Mouse (Mus musculus): ENCODE results near the gene Hba-x. TPM values are rescaled to one million over a fixed set of nuclear protein-coding genes. Genes with fewer than 3 reads are reported as not detected.

Hba-x gene
- polyA plus RNA-seq, 1 experiment from 2014 or later, result 2,433 TPM

- Histone ChIP-seq H3K27me3 (ENCODE audit: control insufficient read depth, insufficient read depth, low read length) (no peaks in the 10 kb centered on the region), H3K4me2 (ENCODE audit: low read depth) (no peak overlapping the region), H3K9me3 (ENCODE audit: control insufficient read depth, low read length) (no peaks in the 10 kb centered on the region), H3K27ac (ENCODE audit: low read depth, low read length) (no peak overlapping the region), H3K36me3 (ENCODE audit: control insufficient read depth, insufficient read depth, low read length) (peaks cover 2% of the 10 kb centered on the region; the same call in 1 of the 2 replicates), H3K9ac (ENCODE audit: low read length) (no peak overlapping the region), H3K4me1 (ENCODE audit: control insufficient read depth, insufficient read depth, low read length) (no peaks in the 10 kb centered on the region), H3K4me3 (ENCODE audit: low read depth, low read length) (no peak overlapping the region)
- DNase-seq (ENCODE audit: low spot score) (no peak), ATAC-seq (ENCODE audit: insufficient read depth, low FRiP score, low TSS enrichment) (no peak)
- WGBS, result 85% methylated on average over 3 of the region's 3 CpGs
Observed at GRCm38 (mm10) chr11:32244064-32244463, 32.1 kb upstream of the Hba-x start.

- Histone ChIP-seq H3K36me3 (ENCODE audit: control insufficient read depth, insufficient read depth, low read length) (peaks cover 2% of the 10 kb centered on the region; the same call in 1 of the 2 replicates), H3K27ac (ENCODE audit: low read depth, low read length) (no peak overlapping the region), H3K9me3 (ENCODE audit: control insufficient read depth, low read length) (no peaks in the 10 kb centered on the region), H3K4me1 (ENCODE audit: control insufficient read depth, insufficient read depth, low read length) (no peaks in the 10 kb centered on the region), H3K4me3 (ENCODE audit: low read depth, low read length) (no peak overlapping the region), H3K27me3 (ENCODE audit: control insufficient read depth, insufficient read depth, low read length) (no peaks in the 10 kb centered on the region), H3K4me2 (ENCODE audit: low read depth) (no peak overlapping the region), H3K9ac (ENCODE audit: low read length) (no peak overlapping the region)
- no peak for ATAC-seq (ENCODE audit: insufficient read depth, low FRiP score, low TSS enrichment)
- 87% methylated on average over 1 of the region's 1 CpGs for whole genome bisulfite sequencing
- DNase-seq (ENCODE audit: low spot score), result no peak
Observed at GRCm38 (mm10) chr11:32244617-32245016, 31.6 kb upstream of the Hba-x start.

DNA sequence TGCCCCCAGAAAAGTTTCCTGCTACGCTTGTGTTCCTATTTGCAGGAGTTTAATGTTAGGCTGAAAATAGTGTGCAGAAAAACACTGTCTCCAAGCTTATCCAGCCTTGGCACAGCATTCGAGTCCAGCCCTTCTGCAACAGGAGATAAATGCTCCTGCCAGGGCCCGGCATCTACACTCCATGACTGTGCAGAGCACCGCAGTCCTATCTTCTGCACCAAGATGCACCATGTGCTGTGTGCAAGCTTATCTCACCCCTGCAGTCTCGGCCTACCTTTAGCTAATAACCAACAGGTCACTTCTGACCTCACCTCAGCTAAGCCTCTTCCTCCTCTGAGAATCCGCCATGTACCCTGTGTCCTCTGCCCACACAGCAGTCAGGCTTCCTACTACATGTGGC lies 30.6 kb upstream of the Hba-x start:
- H3K9ac ChIP-seq (ENCODE audit: low read length), result no peak overlapping the region
- no peaks in the 10 kb centered on the region for H3K9me3 ChIP-seq (ENCODE audit: control insufficient read depth, low read length)
- DNase-seq (ENCODE audit: low spot score) (no peak), ATAC-seq (ENCODE audit: insufficient read depth, low FRiP score, low TSS enrichment) (no peak)
- no peaks in the 10 kb centered on the region for H3K27me3 ChIP-seq (ENCODE audit: control insufficient read depth, insufficient read depth, low read length)
- H3K4me3 ChIP-seq (ENCODE audit: low read depth, low read length), result no peak overlapping the region
- WGBS, result 94% methylated on average over 6 of the region's 6 CpGs
- H3K27ac ChIP-seq (ENCODE audit: low read depth, low read length), result no peak overlapping the region
- H3K4me1 ChIP-seq (ENCODE audit: control insufficient read depth, insufficient read depth, low read length), result no peaks in the 10 kb centered on the region
- H3K4me2 ChIP-seq (ENCODE audit: low read depth), result no peak overlapping the region
- H3K36me3 ChIP-seq (ENCODE audit: control insufficient read depth, insufficient read depth, low read length), result peaks cover 2% of the 10 kb centered on the region; the same call in 1 of the 2 replicates

DNA sequence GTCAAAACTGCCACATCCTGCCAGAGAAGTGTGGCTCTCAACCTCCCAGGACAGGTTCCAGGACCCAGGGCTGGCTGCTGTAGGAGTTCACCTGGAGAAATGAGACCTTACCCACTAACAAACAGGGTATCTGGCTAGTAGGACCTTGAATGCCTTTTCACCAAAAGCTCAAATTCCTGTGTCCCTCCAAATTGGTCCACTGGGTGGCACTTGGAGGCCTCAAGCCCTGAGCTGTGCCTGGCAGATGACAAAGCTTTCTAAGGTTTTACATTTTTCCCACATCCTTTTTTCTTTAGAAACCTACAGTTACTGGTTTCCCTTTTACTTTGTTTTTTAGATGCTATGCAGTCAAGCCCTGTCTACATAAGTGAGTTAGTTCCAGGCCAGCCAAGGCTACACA lies 29.1 kb upstream of the Hba-x start:
- Histone ChIP-seq H3K27ac (ENCODE audit: low read depth, low read length) (no peak overlapping the region), H3K4me3 (ENCODE audit: low read depth, low read length) (no peak overlapping the region), H3K4me1 (ENCODE audit: control insufficient read depth, insufficient read depth, low read length) (no peaks in the 10 kb centered on the region), H3K4me2 (ENCODE audit: low read depth) (no peak overlapping the region), H3K27me3 (ENCODE audit: control insufficient read depth, insufficient read depth, low read length) (no peaks in the 10 kb centered on the region), H3K9me3 (ENCODE audit: control insufficient read depth, low read length) (no peaks in the 10 kb centered on the region), H3K36me3 (ENCODE audit: control insufficient read depth, insufficient read depth, low read length) (peaks cover 2% of the 10 kb centered on the region; the same call in 1 of the 2 replicates), H3K9ac (ENCODE audit: low read length) (no peak overlapping the region)
- ATAC-seq (ENCODE audit: insufficient read depth, low FRiP score, low TSS enrichment), result no peak
- DNase-seq (ENCODE audit: low spot score), result no peak

- ATAC-seq (ENCODE audit: insufficient read depth, low FRiP score, low TSS enrichment), result no peak
- H3K36me3 ChIP-seq (ENCODE audit: control insufficient read depth, insufficient read depth, low read length), result peaks cover 2% of the 10 kb centered on the region; the same call in 1 of the 2 replicates
- 88% methylated on average over 3 of the region's 3 CpGs for WGBS
Observed at GRCm38 (mm10) chr11:32248350-32248749, 27.9 kb upstream of the Hba-x start.

DNA sequence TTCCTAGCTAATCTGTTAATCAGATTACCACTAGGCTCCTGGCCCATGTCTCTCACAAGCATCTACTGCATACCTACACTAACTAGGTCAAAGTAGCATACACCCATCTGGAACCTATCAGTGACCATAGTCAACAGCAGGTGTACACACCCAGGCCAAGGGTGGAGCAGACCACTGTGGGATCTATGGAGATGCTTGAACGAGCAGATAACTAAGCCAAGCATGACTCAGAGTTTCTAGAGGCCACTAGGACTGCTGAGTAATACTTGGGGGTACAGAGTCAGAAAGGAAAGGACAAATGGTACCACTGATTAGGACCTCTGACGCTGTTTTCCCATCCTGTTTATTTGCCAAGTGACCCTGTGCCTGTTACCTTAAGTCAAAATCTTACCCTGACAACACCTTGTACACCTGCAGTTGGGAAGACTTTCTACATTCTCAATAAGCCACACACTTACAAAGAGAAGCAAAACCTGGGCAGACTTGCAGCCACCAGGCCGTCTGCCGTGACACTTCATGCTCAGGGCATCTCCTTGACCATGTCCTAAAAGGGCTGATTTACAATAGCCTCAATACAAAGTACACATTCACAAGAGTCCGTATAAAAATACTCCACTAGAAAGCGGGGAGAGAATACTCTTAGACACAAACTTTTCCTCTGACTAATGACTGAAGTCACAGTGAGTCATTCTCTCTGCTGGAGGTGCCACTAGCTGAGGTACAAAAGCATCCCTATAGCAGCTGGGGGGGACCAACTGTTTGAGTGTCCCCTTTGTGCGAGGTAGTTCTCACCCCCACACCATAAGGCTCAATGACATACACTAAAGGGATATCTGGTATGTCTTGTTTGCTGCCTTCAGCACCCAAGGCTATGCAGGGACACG lies 25.1 kb upstream of the Hba-x start:
- ATAC-seq (ENCODE audit: insufficient read depth, low FRiP score, low TSS enrichment), result no peak
- Histone ChIP-seq H3K36me3 (ENCODE audit: control insufficient read depth, insufficient read depth, low read length) (0 out of 2 replicates have a peak, but pooled peaks cover 2% of the 10 kb centered on the region), H3K9ac (ENCODE audit: low read length) (no peak overlapping the region), H3K27me3 (ENCODE audit: control insufficient read depth, insufficient read depth, low read length) (no peaks in the 10 kb centered on the region), H3K4me2 (ENCODE audit: low read depth) (no peak overlapping the region), H3K4me3 (ENCODE audit: low read depth, low read length) (no peak overlapping the region), H3K27ac (ENCODE audit: low read depth, low read length) (no peak overlapping the region), H3K9me3 (ENCODE audit: control insufficient read depth, low read length) (no peaks in the 10 kb centered on the region), H3K4me1 (ENCODE audit: control insufficient read depth, insufficient read depth, low read length) (no peaks in the 10 kb centered on the region)
- WGBS, result 89% methylated on average over 8 of the region's 8 CpGs
- DNase-seq (ENCODE audit: low spot score), result no peak

More at GRCm38 (mm10) chr11:32248350-32248749, 27.9 kb upstream of the Hba-x start:
- H3K4me1 ChIP-seq (ENCODE audit: control insufficient read depth, insufficient read depth, low read length), result no peaks in the 10 kb centered on the region
- no peak overlapping the region for H3K4me3 ChIP-seq (ENCODE audit: low read depth, low read length)
- no peak overlapping the region for H3K27ac ChIP-seq (ENCODE audit: low read depth, low read length)
- no peaks in the 10 kb centered on the region for H3K27me3 ChIP-seq (ENCODE audit: control insufficient read depth, insufficient read depth, low read length)
- H3K4me2 ChIP-seq (ENCODE audit: low read depth), result no peak overlapping the region
- no peak overlapping the region for H3K9ac ChIP-seq (ENCODE audit: low read length)
- H3K9me3 ChIP-seq (ENCODE audit: control insufficient read depth, low read length), result no peaks in the 10 kb centered on the region
- DNase-seq (ENCODE audit: low spot score), result no peak

DNA sequence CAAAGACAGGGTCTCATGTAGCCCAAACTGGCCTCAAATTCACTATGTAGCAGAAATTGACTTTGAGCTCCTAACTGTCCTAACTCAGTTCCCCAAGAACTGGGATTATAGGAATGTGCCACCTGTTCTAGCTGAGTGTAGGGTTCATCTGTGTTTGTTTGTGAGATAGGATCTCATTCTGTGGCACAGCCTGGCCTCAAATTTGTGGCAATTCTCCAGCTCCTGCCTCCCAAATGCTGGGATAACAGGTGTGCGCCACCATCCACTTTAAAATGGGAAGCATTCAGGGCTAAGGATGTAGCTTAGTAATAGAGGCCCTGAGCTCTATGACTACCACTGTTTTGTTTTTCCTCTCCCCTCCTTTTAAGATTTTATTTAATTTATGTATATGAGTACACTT lies 23.1 kb upstream of the Hba-x start:
- H3K4me1 ChIP-seq (ENCODE audit: control insufficient read depth, insufficient read depth, low read length), result no peaks in the 10 kb centered on the region
- WGBS, result 92% methylated on average over 1 of the region's 1 CpGs
- H3K36me3 ChIP-seq (ENCODE audit: control insufficient read depth, insufficient read depth, low read length), result no peaks in the 10 kb centered on the region
- no peaks in the 10 kb centered on the region for H3K27me3 ChIP-seq (ENCODE audit: control insufficient read depth, insufficient read depth, low read length)
- H3K27ac ChIP-seq (ENCODE audit: low read depth, low read length), result no peak overlapping the region
- H3K9ac ChIP-seq (ENCODE audit: low read length), result no peak overlapping the region
- H3K9me3 ChIP-seq (ENCODE audit: control insufficient read depth, low read length), result no peaks in the 10 kb centered on the region
- no peak for DNase-seq (ENCODE audit: low spot score)
- H3K4me2 ChIP-seq (ENCODE audit: low read depth), result no peak overlapping the region
- no peak overlapping the region for H3K4me3 ChIP-seq (ENCODE audit: low read depth, low read length)
- ATAC-seq (ENCODE audit: insufficient read depth, low FRiP score, low TSS enrichment), result no peak

- ATAC-seq (ENCODE audit: insufficient read depth, low FRiP score, low TSS enrichment) (no peak), DNase-seq (ENCODE audit: low spot score) (no peak)
- H3K27me3 ChIP-seq (ENCODE audit: control insufficient read depth, insufficient read depth, low read length), result no peaks in the 10 kb centered on the region
- WGBS, result 96% methylated on average over 1 of the region's 1 CpGs
- H3K4me2 ChIP-seq (ENCODE audit: low read depth), result no peak overlapping the region
- H3K9me3 ChIP-seq (ENCODE audit: control insufficient read depth, low read length), result no peaks in the 10 kb centered on the region
- no peak overlapping the region for H3K27ac ChIP-seq (ENCODE audit: low read depth, low read length)
- H3K36me3 ChIP-seq (ENCODE audit: control insufficient read depth, insufficient read depth, low read length), result 0 out of 2 replicates have a peak, but pooled peaks cover 2% of the 10 kb centered on the region
- H3K9ac ChIP-seq (ENCODE audit: low read length), result no peak overlapping the region
- no peak overlapping the region for H3K4me3 ChIP-seq (ENCODE audit: low read depth, low read length)
- H3K4me1 ChIP-seq (ENCODE audit: control insufficient read depth, insufficient read depth, low read length), result no peaks in the 10 kb centered on the region
Observed at GRCm38 (mm10) chr11:32256146-32256545, 20.1 kb upstream of the Hba-x start.

DNA sequence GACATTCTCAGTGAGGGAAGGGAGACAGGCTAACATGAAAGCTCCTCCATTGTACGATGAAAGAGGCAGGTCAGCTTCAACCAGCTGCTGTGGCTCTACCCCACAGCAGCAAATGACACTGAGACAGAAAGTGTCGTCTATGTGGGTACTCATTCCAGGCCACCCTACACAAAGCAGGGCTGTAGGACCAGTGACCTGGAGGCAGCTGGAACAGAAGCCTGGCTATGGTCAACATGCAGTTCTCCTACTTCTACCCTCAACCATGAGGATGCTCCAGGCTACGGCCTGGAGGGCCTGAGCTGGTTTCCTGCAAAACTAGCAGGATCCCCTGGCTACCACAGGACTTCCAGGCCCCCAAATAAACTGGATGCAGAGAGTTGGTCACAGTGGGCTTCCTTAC lies 19.6 kb upstream of the Hba-x start:
- WGBS, result 89% methylated on average over 3 of the region's 3 CpGs
- Histone ChIP-seq H3K9me3 (ENCODE audit: control insufficient read depth, low read length) (no peaks in the 10 kb centered on the region), H3K36me3 (ENCODE audit: control insufficient read depth, insufficient read depth, low read length) (0 out of 2 replicates have a peak, but pooled peaks cover 2% of the 10 kb centered on the region), H3K4me3 (ENCODE audit: low read depth, low read length) (no peak overlapping the region), H3K27ac (ENCODE audit: low read depth, low read length) (no peak overlapping the region), H3K27me3 (ENCODE audit: control insufficient read depth, insufficient read depth, low read length) (no peaks in the 10 kb centered on the region), H3K4me2 (ENCODE audit: low read depth) (no peak overlapping the region), H3K9ac (ENCODE audit: low read length) (no peak overlapping the region), H3K4me1 (ENCODE audit: control insufficient read depth, insufficient read depth, low read length) (no peaks in the 10 kb centered on the region)
- no peak for DNase-seq (ENCODE audit: low spot score)
- ATAC-seq (ENCODE audit: insufficient read depth, low FRiP score, low TSS enrichment), result no peak

Measured in neural tube, embryonic 11.5 days (tissue).